Mouse (Mus musculus) heart, postnatal 0 days (tissue): ENCODE data around the gene Nup35.

Experiments used
- CTCF ChIP-seq: IDR thresholded peaks from 2 replicates; pipeline ENCODE4 v1.5.1; 2016; ENCODE audit warnings: antibody characterized with exemption, control low read depth, low read depth
- EP300 ChIP-seq: IDR thresholded peaks from 2 replicates; pipeline ENCODE4 v1.6.1; 2016; ENCODE audit warnings: antibody characterized with exemption, low read depth

- TF ChIP-seq CTCF: no peak
- TF ChIP-seq EP300: no peak
These were observed 36.6 kb upstream of the Nup35 start for GRCm38 (mm10) chr2:80580311-80580961.
